Mouse (Mus musculus): ENCODE measurements at regions not wholly inside any gene's neighbourhood (a gene's known extent, or its start where the extent isn't known, plus 50 kb on each side); places are given as distances from the start of the nearest gene placed in this dataset.

DNA sequence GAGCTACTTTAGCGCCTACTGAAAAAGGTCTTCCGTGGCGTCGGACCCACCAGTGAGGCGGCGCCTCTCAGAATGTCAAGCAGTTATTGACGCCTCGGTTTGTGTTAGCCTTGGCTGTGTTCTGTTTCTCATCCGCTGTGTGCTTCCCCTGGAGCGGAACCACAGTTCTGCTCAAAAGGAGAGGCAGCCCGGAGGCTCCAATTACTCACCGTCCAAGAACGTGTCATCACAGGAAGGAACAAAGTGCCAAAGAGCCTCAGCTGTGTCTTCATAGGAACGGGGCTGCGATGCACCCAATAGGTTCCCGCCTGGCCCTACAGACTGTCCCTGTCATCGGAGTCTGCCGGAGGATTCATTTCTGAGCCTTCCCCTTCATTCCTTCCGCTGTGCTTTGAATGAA is 245.0 kb upstream of the Rpl38 start:
- TF ChIP-seq POLR2A (IDR thresholded peaks at IDR 0.05; ENCODE audit: control insufficient read depth, low read depth, low read length) (0 out of 2 replicates have a peak, but pooled peaks have one; percentile 36), CTCF (IDR thresholded peaks at IDR 0.05; ENCODE audit: control insufficient read depth, insufficient read depth, insufficient replicate concordance, low read depth, low read length) (no peak)
